ENCODE assay signal across 17 mouse cellular contexts in the genomic region with DNA sequence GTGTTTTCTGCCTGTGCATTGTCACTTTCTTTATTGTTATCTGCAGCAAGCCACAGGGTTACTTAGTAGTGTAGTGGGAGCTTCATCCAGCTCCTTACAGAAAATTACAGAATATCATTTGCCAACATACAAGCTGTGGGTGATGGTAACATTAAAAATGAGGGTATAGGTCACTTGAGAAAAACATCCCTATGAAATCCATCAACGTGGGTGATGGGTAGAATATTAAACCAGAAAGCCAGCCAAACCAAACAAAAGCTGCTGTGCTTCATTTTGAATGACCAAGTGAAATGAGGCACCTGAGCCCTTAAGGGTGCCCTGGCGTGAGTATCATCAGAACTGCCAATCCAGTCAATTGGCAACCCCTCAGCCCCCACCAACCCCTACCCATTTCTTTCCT. TPM values are rescaled to one million over a fixed set of nuclear protein-coding genes. Genes with fewer than 3 reads are reported as not detected.
"Had no signal": no experiment of that assay in that cellular context is flagged by ENCODE, and none has a peak within 500 bp of the region (broad histone marks: within the 10 kb centered on the region; RNA-seq: fewer than 3 reads in every experiment).

No protein-coding gene starts in this region.

- H3K4me3 ChIP-seq: intestine, embryonic 15.5 days; layer of hippocampus, adult 2 months; limb, embryonic 12.5 days; liver, embryonic 12.5 days; lung, embryonic 15.5 days; megakaryocyte, embryonic 14.5 days; midbrain, embryonic 12.5 days; neural tube, embryonic 12.5 days had no signal

- DNase-seq: kidney, adult 18-20 months; kidney, postnatal 4 days; lung, postnatal 14 days; thymus, adult 18-20 months; thymus, postnatal 14 days had no signal

- H3K9ac ChIP-seq: intestine, embryonic 15.5 days; limb, embryonic 12.5 days; liver, embryonic 12.5 days; lung, embryonic 15.5 days; midbrain, embryonic 12.5 days; neural tube, embryonic 12.5 days had no signal

- H3K27me3 ChIP-seq: intestine, embryonic 15.5 days; limb, embryonic 12.5 days; liver, embryonic 12.5 days; lung, embryonic 15.5 days; megakaryocyte, embryonic 14.5 days; midbrain, embryonic 12.5 days; neural tube, embryonic 12.5 days had no signal

- H3K4me2 ChIP-seq: intestine, embryonic 15.5 days; limb, embryonic 12.5 days; liver, embryonic 12.5 days; lung, embryonic 15.5 days; midbrain, embryonic 12.5 days; neural tube, embryonic 12.5 days had no signal

- ATAC-seq: intestine, embryonic 15.5 days; liver, embryonic 12.5 days had no signal

- H3K4me1 ChIP-seq: intestine, embryonic 15.5 days; limb, embryonic 12.5 days; liver, embryonic 12.5 days; lung, embryonic 15.5 days; megakaryocyte, embryonic 14.5 days; midbrain, embryonic 12.5 days; neural tube, embryonic 12.5 days had no signal

- H3K27ac ChIP-seq: intestine, embryonic 15.5 days; layer of hippocampus, adult 2 months; limb, embryonic 12.5 days; liver, embryonic 12.5 days; lung, embryonic 15.5 days; macrophage; midbrain, embryonic 12.5 days; neural tube, embryonic 12.5 days; stomach, postnatal 0 days had no signal

- H3K36me3 ChIP-seq: intestine, embryonic 15.5 days; limb, embryonic 12.5 days; liver, embryonic 12.5 days; lung, embryonic 15.5 days; midbrain, embryonic 12.5 days; neural tube, embryonic 12.5 days had no signal

- H3K9me3 ChIP-seq: intestine, embryonic 15.5 days; limb, embryonic 12.5 days; liver, embryonic 12.5 days; lung, embryonic 15.5 days; midbrain, embryonic 12.5 days; neural tube, embryonic 12.5 days had no signal

RNA-seq across cellular contexts. Expression of a gene that starts 58.1 kb away (rescaled TPM):
- total RNA-seq: monocyte, adult 5-6 weeks; neutrophil, adult 5-6 weeks had no signal
- polyA plus RNA-seq: macrophage had no signal
